In genomic region chr8:47232081-47232480, GRCm38 (mm10) we compare ENCODE assay signal across 26 mouse cellular contexts.
DNase-seq lines count a peak whose midpoint lies in the region; ATAC-seq lines count a peak whose summit lies in the region.
"Had no signal": no experiment of that assay in that cellular context is flagged by ENCODE, and none has a peak within 500 bp of the region (broad histone marks: within the 10 kb centered on the region; RNA-seq: fewer than 3 reads in every experiment).

No protein-coding gene starts in this region.

- H3K9ac ChIP-seq in forebrain, embryonic 16.5 days (replicated peaks; ENCODE audit: low read depth, low read length) = no peak overlapping the region
- H3K9ac ChIP-seq in forebrain, embryonic 11.5 days (ENCODE audit: low read length) = no peak overlapping the region
- H3K9ac ChIP-seq in hindbrain, embryonic 13.5 days = no peak overlapping the region
- no peak overlapping the region for H3K9ac ChIP-seq in hindbrain, embryonic 16.5 days (ENCODE audit: low read depth, low read length)
- H3K9ac ChIP-seq: heart, embryonic 12.5 days; limb, embryonic 13.5 days; liver, postnatal 0 days; midbrain, embryonic 12.5 days had no signal

- 0 out of 2 replicates have a peak, but pooled peaks have one; percentile 11 for ATAC-seq in forebrain, embryonic 16.5 days
- ATAC-seq in forebrain, embryonic 11.5 days (replicated peaks; ENCODE audit: low FRiP score) = no peak
- ATAC-seq in hindbrain, embryonic 13.5 days (ENCODE audit: low FRiP score) = 0 out of 2 replicates have a peak, but pooled peaks have one; percentile 5
- ATAC-seq in hindbrain, embryonic 16.5 days = no peak; the same call in 1 of the 2 replicates
- ATAC-seq: inflammation-experienced regulatory T-cells, adult 6 months; liver, postnatal 0 days had no signal

- 0 out of 2 replicates have a peak, but pooled peaks cover 2% of the 10 kb centered on the region for H3K36me3 ChIP-seq in forebrain, embryonic 16.5 days (ENCODE audit: control insufficient read depth, insufficient read depth)
- no peaks in the 10 kb centered on the region for H3K36me3 ChIP-seq in forebrain, embryonic 11.5 days (ENCODE audit: control insufficient read depth, insufficient read depth, low read length)
- H3K36me3 ChIP-seq in hindbrain, embryonic 13.5 days = no peaks in the 10 kb centered on the region
- H3K36me3 ChIP-seq in hindbrain, embryonic 16.5 days (ENCODE audit: control insufficient read depth, insufficient read depth, low read length) = no peaks in the 10 kb centered on the region
- H3K36me3 ChIP-seq: heart, embryonic 12.5 days; limb, embryonic 13.5 days; midbrain, embryonic 12.5 days had no signal

- no peak for DNase-seq in forebrain, embryonic 11.5 days (ENCODE audit: low spot score)
- DNase-seq in ES-CJ7 (ENCODE audit: low read depth, low spot score) (peak; percentile 63), ZHBTc4 (ENCODE audit: low read depth, low spot score) (peak; percentile 57)
- no peak for DNase-seq in spleen, adult 18-20 months
- DNase-seq in adrenal gland, adult (ENCODE audit: inconsistent age in 2 of 2, low spot score in 1 of 2) = no peak
- DNase-seq: adrenal gland, postnatal 10 days; cerebellum, adult 9-10 months; cerebellum, postnatal 36 days; gastrocnemius, postnatal 25 days; heart, adult 2 months; kidney, adult 11 months; kidney, postnatal 14 days; liver, postnatal 0 days; lung, postnatal 36 days; right cerebral cortex, postnatal 25 days; thymus, postnatal 25 days had no signal

- no peak overlapping the region for H3K4me3 ChIP-seq in forebrain, embryonic 16.5 days (replicated peaks; ENCODE audit: low read length)
- no peak overlapping the region for H3K4me3 ChIP-seq in forebrain, embryonic 11.5 days (ENCODE audit: low read depth, low read length)
- no peak overlapping the region for H3K4me3 ChIP-seq in hindbrain, embryonic 13.5 days
- H3K4me3 ChIP-seq in hindbrain, embryonic 16.5 days (ENCODE audit: low read length) = no peak overlapping the region
- H3K4me3 ChIP-seq: heart, adult 2 months; heart, embryonic 12.5 days; left cerebral cortex, adult 2 months; limb, embryonic 13.5 days; megakaryocyte, embryonic 14.5 days; midbrain, embryonic 12.5 days had no signal

- no peaks in the 10 kb centered on the region for H3K27me3 ChIP-seq in forebrain, embryonic 16.5 days (replicated peaks; ENCODE audit: control insufficient read depth, insufficient read depth, low read length)
- no peaks in the 10 kb centered on the region for H3K27me3 ChIP-seq in forebrain, embryonic 11.5 days (ENCODE audit: control insufficient read depth, insufficient read depth, low read length)
- H3K27me3 ChIP-seq in hindbrain, embryonic 13.5 days = no peaks in the 10 kb centered on the region
- no peaks in the 10 kb centered on the region for H3K27me3 ChIP-seq in hindbrain, embryonic 16.5 days (replicated peaks; ENCODE audit: control insufficient read depth, insufficient read depth, low read length)
- H3K27me3 ChIP-seq: heart, embryonic 12.5 days; limb, embryonic 13.5 days; megakaryocyte, embryonic 14.5 days; midbrain, embryonic 12.5 days had no signal

- no peaks in the 10 kb centered on the region for H3K9me3 ChIP-seq in forebrain, embryonic 16.5 days (ENCODE audit: control insufficient read depth, low read length)
- H3K9me3 ChIP-seq in forebrain, embryonic 11.5 days (ENCODE audit: control insufficient read depth, low read length) = no peaks in the 10 kb centered on the region
- H3K9me3 ChIP-seq in hindbrain, embryonic 13.5 days = no peaks in the 10 kb centered on the region
- no peaks in the 10 kb centered on the region for H3K9me3 ChIP-seq in hindbrain, embryonic 16.5 days (ENCODE audit: control insufficient read depth, low read length)
- H3K9me3 ChIP-seq: heart, embryonic 12.5 days; limb, embryonic 13.5 days; megakaryocyte, embryonic 14.5 days; midbrain, embryonic 12.5 days had no signal

- no peak overlapping the region for H3K4me2 ChIP-seq in forebrain, embryonic 16.5 days (ENCODE audit: low read length)
- H3K4me2 ChIP-seq in forebrain, embryonic 11.5 days (ENCODE audit: low read depth, low read length, severe bottlenecking) = no peak overlapping the region
- no peak overlapping the region for H3K4me2 ChIP-seq in hindbrain, embryonic 13.5 days
- no peak overlapping the region for H3K4me2 ChIP-seq in hindbrain, embryonic 16.5 days (ENCODE audit: low read length)
- H3K4me2 ChIP-seq: heart, embryonic 12.5 days; limb, embryonic 13.5 days; liver, embryonic 11.5 days; midbrain, embryonic 12.5 days had no signal

- WGBS in forebrain, embryonic 16.5 days = 35% methylated on average over 3 of the region's 3 CpGs
- WGBS in forebrain, embryonic 11.5 days = 51% methylated on average over 3 of the region's 3 CpGs
- WGBS in hindbrain, embryonic 13.5 days = 60% methylated on average over 3 of the region's 3 CpGs
- WGBS in hindbrain, embryonic 16.5 days = 43% methylated on average over 3 of the region's 3 CpGs

- H3K27ac ChIP-seq in forebrain, embryonic 16.5 days (ENCODE audit: low read length) = no peak overlapping the region
- no peak overlapping the region for H3K27ac ChIP-seq in forebrain, embryonic 11.5 days (ENCODE audit: low read depth, low read length)
- H3K27ac ChIP-seq in hindbrain, embryonic 13.5 days = no peak overlapping the region
- no peak overlapping the region for H3K27ac ChIP-seq in hindbrain, embryonic 16.5 days (ENCODE audit: low read depth, low read length)
- H3K27ac ChIP-seq: heart, adult 2 months; left cerebral cortex, adult 2 months; limb, embryonic 13.5 days; midbrain, embryonic 12.5 days had no signal

- peaks cover 5% of the 10 kb centered on the region for H3K4me1 ChIP-seq in forebrain, embryonic 16.5 days (replicated peaks; ENCODE audit: control insufficient read depth, insufficient read depth, low read length)
- H3K4me1 ChIP-seq in forebrain, embryonic 11.5 days (replicated peaks; ENCODE audit: control insufficient read depth, insufficient read depth, low read length) = no peaks in the 10 kb centered on the region
- peaks cover 27% of the 10 kb centered on the region for H3K4me1 ChIP-seq in hindbrain, embryonic 13.5 days (replicated peaks)
- no peaks in the 10 kb centered on the region; the same call in 1 of the 2 replicates for H3K4me1 ChIP-seq in hindbrain, embryonic 16.5 days (ENCODE audit: control insufficient read depth, insufficient read depth, low read depth, low read length)
- H3K4me1 ChIP-seq: megakaryocyte, embryonic 14.5 days had no signal

Comparison
In these comparisons a context has a peak if more than half of its experiments do, and no peak if none do; other contexts are left out.
1. ATAC-seq: peak in forebrain, embryonic 16.5 days (single experiment) and hindbrain, embryonic 13.5 days (single experiment); none in forebrain, embryonic 11.5 days (single experiment) and hindbrain, embryonic 16.5 days (single experiment).
2. DNase-seq: peak in ES-CJ7 (single experiment) and ZHBTc4 (single experiment); none in forebrain, embryonic 11.5 days (single experiment), spleen, adult 18-20 months (0 of 2) and adrenal gland, adult (0 of 2).